Mouse (Mus musculus) liver, postnatal 0 days (tissue): Measurements from ENCODE around the gene Pex3. TPM values are rescaled to one million over a fixed set of nuclear protein-coding genes. Genes with fewer than 3 reads are reported as not detected.

Experiments used
- ATAC-seq: fragments of 200-750 bp; cut with Nextera tagmentation; 2 replicates; pipeline ENCODE4 v1.8.0; 2017; ENCODE audit warnings: mild to moderate bottlenecking, moderate library complexity
- DNase-seq: peaks from one replicate; pipeline ENCODE4 v3.0.0-alpha.2; 2016
- H3K27ac ChIP-seq: fragments of 300-500 bp; sonication (generic); 2 replicates; pipeline ENCODE4 v1.5.1; 2014; ENCODE audit warnings: antibody characterized with exemption, moderate library complexity, mild to moderate bottlenecking, low read depth
- H3K27me3 ChIP-seq: fragments of 300-500 bp; sonication (generic); 2 replicates; pipeline ENCODE4 v1.6.1; 2014; ENCODE audit warnings: low read length, control low read depth, mixed read lengths; ENCODE audit not compliant: insufficient read depth
- H3K36me3 ChIP-seq: fragments of 300-500 bp; sonication (generic); replicated peaks from 2 replicates; pipeline ENCODE4 v1.6.1; 2014; ENCODE audit warnings: mild to moderate bottlenecking, control low read depth, low read length, moderate library complexity, mixed read lengths; ENCODE audit not compliant: insufficient read depth
- H3K4me1 ChIP-seq: fragments of 300-500 bp; sonication (generic); 2 replicates; pipeline ENCODE4 v1.6.1; 2014; ENCODE audit warnings: antibody characterized with exemption, mild to moderate bottlenecking, control low read depth; ENCODE audit not compliant: insufficient read depth
- H3K4me2 ChIP-seq: fragments of 300-500 bp; sonication (generic); 2 replicates; pipeline ENCODE4 v1.6.1; 2014; ENCODE audit warnings: low read depth, mild to moderate bottlenecking, low read length, moderate library complexity, mixed read lengths
- H3K4me3 ChIP-seq: fragments of 300-500 bp; sonication (generic); 2 replicates; pipeline ENCODE4 v1.5.1; 2014; ENCODE audit warnings: low read depth, low read length
- H3K9ac ChIP-seq: fragments of 300-500 bp; sonication (generic); replicated peaks from 2 replicates; pipeline ENCODE4 v1.6.1; 2014; ENCODE audit warnings: mild to moderate bottlenecking, moderate library complexity
- H3K9me3 ChIP-seq: fragments of 300-500 bp; sonication (generic); 2 replicates; pipeline ENCODE4 v1.6.1; 2016; ENCODE audit warnings: mild to moderate bottlenecking, control low read depth, low read length, mixed read lengths
- CTCF ChIP-seq: sonication (generic); IDR thresholded peaks from 2 replicates; pipeline ENCODE4 v1.5.1; 2016; ENCODE audit warnings: antibody characterized with exemption, low read depth
- EP300 ChIP-seq: IDR thresholded peaks from 2 replicates; pipeline ENCODE4 v1.6.1; 2016; ENCODE audit warnings: antibody characterized with exemption, low read depth, mild to moderate bottlenecking
- WGBS: fragments of 180-500 bp; shearing (Covaris S2); extraction: QIAGEN DNeasy Blood & Tissue Kit; methylation state at CpG from one replicate; pipeline ENCODE4 v1.1.7; 2014; ENCODE audit not compliant: insufficient replicate concordance; 5-methylcytosine and 5-hydroxymethylcytosine counted together
- polyA plus RNA-seq: library from polyadenylated mRNA; unstranded; fragments of >200 nt; fragmentation: Nextera tagmentation; extraction: Ambion mirVana; gene quantifications from 2 replicates; pipeline ENCODE4 v1.2.1, GENCODE M21; 2015

Pex3 gene
- polyA plus RNA-seq, result 13.6 and 14.5 TPM in 2 replicates

DNA sequence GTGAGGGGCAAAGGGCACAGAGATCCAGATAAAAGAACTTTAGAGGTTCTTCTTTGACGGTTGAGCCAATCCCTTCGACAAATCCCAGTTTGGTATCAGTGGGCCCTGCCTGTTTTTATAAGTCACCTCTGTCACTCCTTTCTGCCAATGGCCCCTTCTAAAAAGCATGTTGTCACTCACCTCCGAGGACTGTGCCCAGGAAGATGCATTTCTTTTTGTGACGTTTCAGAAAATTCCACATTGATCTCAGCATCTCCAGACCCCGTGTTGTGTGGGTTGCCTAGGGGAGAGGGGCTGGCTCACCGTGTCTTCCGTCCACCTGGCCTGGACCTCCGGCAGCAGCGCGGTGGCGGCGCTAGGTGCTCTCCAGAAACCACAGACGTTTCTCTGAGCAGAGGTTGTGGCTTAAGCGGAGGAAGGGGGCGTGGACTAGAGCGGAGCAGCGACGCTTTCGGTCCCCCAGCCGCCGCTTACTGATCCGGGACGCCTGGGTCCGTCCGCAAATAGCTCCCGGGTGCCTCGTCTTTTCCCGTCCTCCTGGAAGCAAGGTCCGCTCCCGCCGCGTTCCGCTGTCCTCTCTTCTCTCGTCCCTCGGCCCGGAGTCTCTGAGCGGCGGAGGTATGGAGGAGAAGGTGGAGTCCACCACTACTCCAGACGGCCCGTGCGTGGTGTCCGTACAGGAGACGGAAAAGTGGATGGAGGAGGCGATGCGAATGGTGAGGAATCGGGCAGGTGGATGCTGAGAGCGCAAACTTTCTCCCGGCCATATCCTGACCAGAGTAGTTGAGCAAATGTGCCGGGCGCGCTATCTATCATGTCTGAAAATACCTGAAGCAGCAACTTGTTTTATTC lies at the start of gene Pex3, which contains the start of gene Adat2:
TSS of gene Pex3 (minus strand) at position 497 of the 852 bp plus-strand sequence.
TSS of gene Adat2 (plus strand) at position 249 of the 852 bp plus-strand sequence.
- peak within 1 kb of the TSS; percentile 76 for H3K4me2 ChIP-seq
- no peaks in the 10 kb centered on the region for H3K27me3 ChIP-seq
- peak; percentile 99 for ATAC-seq
- H3K9ac ChIP-seq, result peak within 1 kb of the TSS; percentile 82
- no peaks in the 10 kb centered on the region for H3K9me3 ChIP-seq
- H3K27ac ChIP-seq, result peak within 1 kb of the TSS; percentile 89
- TF ChIP-seq EP300 (peak; percentile 49), CTCF (no peak)
- under 1% methylated on average over 51 of the region's 51 CpGs for WGBS
- DNase-seq, result peak; percentile 93
- H3K4me1 ChIP-seq, result peaks cover 6% of the 10 kb centered on the region; the same call in 1 of the 2 replicates
- peaks cover 3% of the 10 kb centered on the region; the same call in 1 of the 2 replicates for H3K36me3 ChIP-seq
- H3K4me3 ChIP-seq, result peak within 1 kb of the TSS; percentile 73

DNA sequence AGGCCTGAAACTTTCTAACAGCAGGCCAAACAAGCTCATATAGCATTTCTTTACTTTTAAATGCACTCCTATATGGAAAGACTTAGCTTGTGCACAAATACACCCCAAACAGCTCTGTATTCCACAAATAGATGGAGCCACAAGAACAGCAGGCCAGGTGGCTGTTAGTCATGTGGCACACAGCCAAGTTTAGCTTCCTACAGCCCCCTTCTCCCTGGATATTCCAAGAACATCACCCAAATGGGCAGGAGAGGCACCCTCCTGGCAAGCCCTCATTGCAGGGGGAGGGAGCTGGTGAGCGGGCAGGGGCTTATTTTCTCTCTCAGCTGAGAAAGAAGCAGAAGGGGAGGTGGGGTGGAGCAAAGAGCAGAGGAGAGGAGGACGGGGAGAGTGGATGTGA lies 48.0 kb upstream of the Pex3 start:
- Histone ChIP-seq H3K9ac (no peak overlapping the region), H3K27me3 (no peaks in the 10 kb centered on the region), H3K36me3 (no peaks in the 10 kb centered on the region), H3K4me3 (no peak overlapping the region), H3K4me1 (no peaks in the 10 kb centered on the region), H3K9me3 (no peaks in the 10 kb centered on the region), H3K4me2 (no peak overlapping the region), H3K27ac (no peak overlapping the region)
- no peak for DNase-seq
- no peak for ATAC-seq
- 63% methylated on average over 2 of the region's 2 CpGs for WGBS
- TF ChIP-seq EP300 (no peak), CTCF (no peak)

DNA sequence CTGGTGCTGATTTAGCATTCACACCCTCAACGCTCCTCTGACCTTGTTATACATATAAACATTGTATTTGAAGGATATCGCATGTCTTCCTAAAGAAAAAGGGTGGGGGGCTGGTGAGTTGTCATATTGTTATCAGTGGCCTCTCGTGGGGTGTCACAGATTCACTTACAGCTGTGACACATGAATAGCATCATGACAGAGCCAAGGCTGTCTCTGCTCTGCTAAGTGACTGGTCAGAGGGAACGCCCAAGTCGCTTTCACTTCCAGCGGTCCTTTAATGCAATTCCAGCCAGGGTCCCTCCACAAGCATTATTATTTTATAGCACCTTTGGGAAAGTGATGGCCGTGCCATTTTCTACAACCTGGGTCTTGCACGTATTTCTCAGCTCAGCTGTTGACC lies 44.5 kb upstream of the Pex3 start:
- H3K4me1 ChIP-seq, result no peaks in the 10 kb centered on the region
- WGBS, result 82% methylated on average over 8 of the region's 8 CpGs
- TF ChIP-seq EP300 (no peak), CTCF (no peak)
- no peak overlapping the region for H3K4me3 ChIP-seq
- ATAC-seq (no peak), DNase-seq (no peak)
- H3K27me3 ChIP-seq, result no peaks in the 10 kb centered on the region
- no peak overlapping the region for H3K27ac ChIP-seq
- no peak overlapping the region for H3K4me2 ChIP-seq
- no peaks in the 10 kb centered on the region for H3K36me3 ChIP-seq
- no peak overlapping the region for H3K9ac ChIP-seq
- no peaks in the 10 kb centered on the region for H3K9me3 ChIP-seq

DNA sequence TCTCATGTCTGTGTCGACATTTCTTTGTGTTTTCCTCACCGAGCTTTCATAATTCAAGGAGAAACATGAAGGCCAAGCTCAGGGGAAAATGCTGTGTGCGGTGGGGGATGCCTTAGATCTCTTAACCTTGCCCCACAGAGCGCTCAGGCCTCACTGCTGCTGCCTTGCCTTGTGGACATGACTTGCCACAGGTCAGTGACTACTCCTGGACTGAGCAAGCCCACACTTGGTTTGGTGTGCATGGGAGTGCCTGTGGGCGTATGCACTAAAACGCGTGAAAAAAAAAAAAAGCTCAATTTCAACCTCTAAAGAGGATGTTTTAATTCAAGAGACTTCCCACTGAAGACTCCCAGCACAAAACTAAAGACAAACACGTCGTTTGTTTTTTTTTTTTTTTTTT lies 43.9 kb upstream of the Pex3 start:
- no peak overlapping the region for H3K27ac ChIP-seq
- no peak overlapping the region for H3K4me3 ChIP-seq
- no peaks in the 10 kb centered on the region for H3K27me3 ChIP-seq
- no peaks in the 10 kb centered on the region for H3K4me1 ChIP-seq
- ATAC-seq (no peak), DNase-seq (no peak)
- no peak overlapping the region for H3K4me2 ChIP-seq
- no peak overlapping the region for H3K9ac ChIP-seq
- TF ChIP-seq EP300, result no peak
- TF ChIP-seq CTCF, result no peak
- 76% methylated on average over 9 of the region's 9 CpGs for WGBS
- H3K9me3 ChIP-seq, result no peaks in the 10 kb centered on the region
- no peaks in the 10 kb centered on the region for H3K36me3 ChIP-seq

DNA sequence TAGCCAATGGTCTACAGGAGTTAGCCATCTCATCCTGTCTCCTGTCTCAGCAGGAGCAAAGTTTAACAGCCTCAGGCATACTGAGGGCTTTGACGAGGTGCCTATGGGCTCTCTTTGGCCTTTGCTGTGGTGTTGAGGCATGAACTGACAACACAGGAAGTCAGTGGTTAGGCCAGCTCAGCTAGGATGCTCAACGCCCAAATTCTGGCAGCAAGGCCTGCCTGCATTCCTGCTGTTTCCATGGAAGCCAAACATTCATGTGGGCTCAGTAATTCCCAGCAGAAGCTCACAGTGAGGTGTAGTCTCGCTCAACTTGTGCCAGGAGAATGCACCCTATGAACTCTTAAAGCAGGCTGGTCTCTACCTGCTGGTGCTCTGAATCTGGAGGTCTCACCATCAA lies 43.1 kb upstream of the Pex3 start:
- H3K4me3 ChIP-seq, result no peak overlapping the region
- H3K27ac ChIP-seq, result no peak overlapping the region
- H3K4me1 ChIP-seq, result no peaks in the 10 kb centered on the region
- DNase-seq (no peak), ATAC-seq (no peak)
- no peak overlapping the region for H3K4me2 ChIP-seq
- no peaks in the 10 kb centered on the region for H3K36me3 ChIP-seq
- H3K9ac ChIP-seq, result no peak overlapping the region
- no peak for TF ChIP-seq CTCF
- TF ChIP-seq EP300, result no peak
- 47% methylated on average over 3 of the region's 3 CpGs for WGBS
- peaks cover 3% of the 10 kb centered on the region; the same call in 1 of the 2 replicates for H3K9me3 ChIP-seq
- H3K27me3 ChIP-seq, result no peaks in the 10 kb centered on the region

DNA sequence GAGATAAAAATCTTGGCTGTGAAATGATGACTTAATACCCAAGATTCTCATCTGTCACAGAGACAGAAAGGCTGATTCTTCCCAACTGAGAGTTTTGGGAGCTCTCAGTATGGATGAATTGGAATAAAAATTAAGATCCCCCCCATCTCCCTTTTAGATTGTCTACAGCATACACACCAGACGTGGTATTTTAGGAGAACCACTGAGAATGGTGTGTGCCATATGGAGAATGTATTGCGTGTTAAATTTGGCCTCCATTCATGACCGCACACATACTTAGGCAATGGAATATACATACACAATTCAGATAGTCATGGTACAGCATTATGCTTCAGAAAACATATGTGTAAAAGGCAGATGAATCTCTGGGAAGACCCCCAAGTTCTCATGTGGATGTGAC lies 40.6 kb upstream of the Pex3 start:
- Histone ChIP-seq H3K27me3 (no peaks in the 10 kb centered on the region), H3K9me3 (peaks cover 3% of the 10 kb centered on the region; the same call in 1 of the 2 replicates), H3K4me1 (no peaks in the 10 kb centered on the region), H3K9ac (no peak overlapping the region), H3K4me2 (no peak overlapping the region), H3K27ac (no peak overlapping the region), H3K4me3 (no peak overlapping the region), H3K36me3 (no peaks in the 10 kb centered on the region)
- DNase-seq, result no peak
- 81% methylated on average over 3 of the region's 3 CpGs for WGBS
- TF ChIP-seq CTCF, result no peak
- TF ChIP-seq EP300, result no peak
- no peak for ATAC-seq
